Mouse (Mus musculus) ovary, postnatal 36 days (tissue): ENCODE results near the gene Psmb9.
A peak's percentile ranks its signal among the peaks of the same experiment; 100 is the strongest.

Experiments
- DNase-seq: peaks from one replicate; pipeline ENCODE4 v3.0.0; 2022; ENCODE audit warnings: low spot score, mixed read lengths

Psmb9 gene

GRCm38 (mm10) chr17:34138655-34139054 is 48.9 kb downstream of the Psmb9 start:
- DNase-seq, result no peak

GRCm38 (mm10) chr17:34137601-34138000 is 50.0 kb downstream of the Psmb9 start:
- DNase-seq, result no peak

GRCm38 (mm10) chr17:34135297-34136224 is 52.0 kb downstream of the Psmb9 start:
- peak; percentile 98 for DNase-seq

GRCm38 (mm10) chr17:34134451-34134850 is 53.1 kb downstream of the Psmb9 start:
- DNase-seq, result no peak

- no peak for DNase-seq
These were observed 54.3 kb downstream of the Psmb9 start for GRCm38 (mm10) chr17:34133289-34133688.
